Mouse (Mus musculus): Measurements from ENCODE around the gene Morn1.

GRCm38 (mm10) chr4:155120583-155120982 lies 34.2 kb downstream of the Morn1 start:
- TF ChIP-seq GATA1 (IDR thresholded peaks at IDR 0.05; ENCODE audit: low read length) (no peak), TAL1 (IDR thresholded peaks at IDR 0.05; ENCODE audit: low read length) (no peak)

Measured in erythroblast, embryonic 14.5 days (primary cell).